1 mouse cellular context compared by ENCODE assay signal in the genomic region with DNA sequence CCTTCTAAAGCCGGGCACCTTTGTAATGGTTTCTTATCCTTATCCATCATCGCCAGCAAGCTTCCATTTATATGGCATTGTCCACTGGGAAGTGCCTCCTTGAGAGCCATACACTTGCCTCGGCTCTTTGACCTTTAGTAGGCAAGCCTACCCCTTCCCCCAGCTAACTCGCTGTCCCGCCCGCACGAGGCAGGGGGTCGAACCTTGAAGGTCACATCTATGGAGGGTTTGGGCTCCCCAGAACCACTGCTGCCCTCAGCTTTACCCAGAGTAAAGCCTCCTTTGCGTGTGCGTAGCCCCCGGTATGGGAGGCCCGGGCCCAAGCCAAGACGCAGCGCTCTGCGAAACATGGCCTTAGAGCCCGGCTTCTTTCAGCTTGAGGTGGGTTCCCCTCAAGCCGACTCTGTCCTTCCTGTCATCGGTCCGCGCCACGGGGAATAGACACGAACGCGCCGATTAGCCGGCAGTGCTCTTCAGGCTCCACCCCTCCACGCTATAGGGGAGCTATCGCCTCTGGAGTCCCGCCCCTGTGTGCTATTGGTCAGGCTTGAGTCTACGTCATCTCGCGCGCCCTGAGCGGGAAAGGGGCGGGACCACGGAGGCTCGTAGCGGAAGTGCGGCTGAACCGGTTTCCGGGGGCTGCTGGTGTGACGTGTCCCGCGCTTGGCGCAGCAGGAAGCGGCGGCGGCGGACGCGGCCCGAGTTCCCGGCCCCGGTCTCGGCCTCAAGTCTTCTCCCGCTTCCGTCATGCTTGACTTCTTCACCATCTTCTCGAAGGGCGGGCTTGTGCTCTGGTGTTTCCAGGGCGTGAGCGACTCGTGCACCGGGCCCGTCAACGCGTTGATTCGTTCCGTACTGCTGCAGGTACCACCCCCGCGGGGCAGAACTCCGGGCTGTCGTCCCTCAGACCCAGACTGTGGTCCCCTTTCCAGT.
TF ChIP-seq lines count a peak whose summit lies in the region.

A gene (minus strand): TSS at position 514 of the 933 bp plus-strand sequence.

TF ChIP-seq in MEL, 35 proteins besides CTCF, POLR2A, EP300 and RAD21 (continued from another document):
- TF ChIP-seq ELF1 (IDR thresholded peaks at IDR 0.05; ENCODE audit: low read depth, low read length) (peak; percentile 89), MAFK (IDR thresholded peaks at IDR 0.05; ENCODE audit: borderline replicate concordance, low read depth, low read length) (no peak), USF1 (IDR thresholded peaks at IDR 0.05; ENCODE audit: low read depth, low read length) (no peak), ZNF384 (IDR thresholded peaks at IDR 0.05; ENCODE audit: low read depth, low read length) (no peak), USF2 (IDR thresholded peaks at IDR 0.05; ENCODE audit: borderline replicate concordance in 1 of 2, insufficient read depth in 1 of 2, low read depth in 1 of 2, low read length in 2 of 2) (no peak), NRF1 (IDR thresholded peaks at IDR 0.05; ENCODE audit: insufficient read depth, low read depth, low read length, poor library complexity, severe bottlenecking) (no peak)
